Mouse (Mus musculus) testis, postnatal 14 days (tissue): ENCODE measurements around the gene Olig3.

Source experiments
- DNase-seq: peaks from one replicate; pipeline ENCODE4 v3.0.0; 2021; ENCODE audit warnings: low spot score

The Olig3 gene

DNA sequence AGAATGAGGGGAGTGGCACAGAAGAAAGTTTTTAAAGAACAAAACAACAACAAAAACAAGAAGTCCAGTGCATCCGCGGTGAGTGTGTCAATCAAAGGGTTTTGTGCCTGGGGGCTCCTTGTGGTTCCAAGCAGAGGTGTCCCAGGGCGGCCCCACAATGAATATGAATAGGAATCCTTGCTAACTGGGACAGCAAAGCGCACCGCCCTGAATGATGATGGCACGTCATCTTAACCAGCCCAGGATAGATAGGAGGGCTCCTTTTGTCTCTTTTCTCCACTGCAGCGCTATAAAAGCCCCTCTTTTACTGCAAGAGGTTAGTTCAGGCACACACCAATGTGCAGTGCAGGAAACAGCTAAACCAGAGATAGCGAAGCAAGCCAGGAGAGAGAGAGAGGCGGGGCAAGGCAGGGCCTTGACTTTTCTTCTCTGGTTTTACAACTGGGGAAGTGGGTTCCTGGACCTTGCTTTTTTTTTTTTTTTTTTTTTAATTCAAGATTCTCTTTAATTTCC, at the start of gene Olig3:
Gene Olig3, plus strand, starts transcription at position 463 of the 513 bp plus-strand sequence.
- no peak for DNase-seq

DNA sequence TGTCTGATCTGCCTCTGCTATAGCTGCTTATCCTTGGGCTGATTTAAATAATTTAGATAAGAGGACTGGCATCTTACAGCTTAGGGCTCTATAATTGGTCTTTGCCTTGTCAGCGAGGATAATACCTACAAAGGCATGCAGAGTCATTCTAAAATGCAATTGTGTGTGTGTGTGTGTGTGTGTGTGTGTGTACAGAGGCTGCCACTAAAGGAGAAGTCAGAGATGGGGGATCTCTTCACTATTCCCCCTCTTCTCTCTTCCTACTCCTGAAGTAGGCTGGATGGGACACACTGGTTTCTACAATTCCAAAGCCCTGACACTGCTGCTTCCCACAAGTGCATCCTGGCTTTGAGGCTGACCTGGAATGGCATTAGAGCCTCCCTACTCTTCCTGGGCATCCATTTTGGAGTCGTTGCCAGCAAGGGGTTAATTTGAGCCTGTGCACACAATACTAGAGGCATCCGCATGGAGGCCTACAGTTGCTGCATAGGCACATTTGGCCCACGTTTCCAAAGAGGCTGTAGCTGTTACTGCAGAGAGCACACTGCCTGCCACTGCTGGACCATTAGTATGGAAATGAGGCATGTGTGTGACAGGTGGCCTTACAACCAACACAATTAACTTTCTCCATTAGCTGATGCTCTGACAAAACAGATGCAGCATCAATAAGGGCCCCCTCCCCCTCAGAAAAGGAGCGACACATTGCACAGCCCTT, 46.5 kb upstream of the Olig3 start:
- DNase-seq: no peak

DNA sequence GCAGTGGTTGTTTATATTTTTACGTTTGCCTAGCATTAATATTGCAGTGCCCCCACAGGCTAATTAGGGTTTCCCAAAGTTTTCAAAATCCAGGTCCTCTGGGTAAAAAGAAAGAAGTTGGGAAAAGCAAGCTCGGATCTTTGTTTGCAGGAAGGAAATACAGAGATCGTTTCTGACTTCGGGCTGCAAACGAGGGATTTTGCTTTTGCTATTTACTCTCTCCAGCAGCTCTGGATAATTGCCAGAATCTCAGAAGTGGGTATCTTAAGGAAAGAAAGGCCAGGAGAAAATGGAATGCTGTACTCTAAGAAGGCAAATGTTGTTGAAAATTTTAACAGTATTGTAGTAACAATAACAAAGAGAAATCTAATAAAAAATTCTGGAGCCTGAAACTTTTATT, 45.9 kb upstream of the Olig3 start:
- no peak for DNase-seq

DNA sequence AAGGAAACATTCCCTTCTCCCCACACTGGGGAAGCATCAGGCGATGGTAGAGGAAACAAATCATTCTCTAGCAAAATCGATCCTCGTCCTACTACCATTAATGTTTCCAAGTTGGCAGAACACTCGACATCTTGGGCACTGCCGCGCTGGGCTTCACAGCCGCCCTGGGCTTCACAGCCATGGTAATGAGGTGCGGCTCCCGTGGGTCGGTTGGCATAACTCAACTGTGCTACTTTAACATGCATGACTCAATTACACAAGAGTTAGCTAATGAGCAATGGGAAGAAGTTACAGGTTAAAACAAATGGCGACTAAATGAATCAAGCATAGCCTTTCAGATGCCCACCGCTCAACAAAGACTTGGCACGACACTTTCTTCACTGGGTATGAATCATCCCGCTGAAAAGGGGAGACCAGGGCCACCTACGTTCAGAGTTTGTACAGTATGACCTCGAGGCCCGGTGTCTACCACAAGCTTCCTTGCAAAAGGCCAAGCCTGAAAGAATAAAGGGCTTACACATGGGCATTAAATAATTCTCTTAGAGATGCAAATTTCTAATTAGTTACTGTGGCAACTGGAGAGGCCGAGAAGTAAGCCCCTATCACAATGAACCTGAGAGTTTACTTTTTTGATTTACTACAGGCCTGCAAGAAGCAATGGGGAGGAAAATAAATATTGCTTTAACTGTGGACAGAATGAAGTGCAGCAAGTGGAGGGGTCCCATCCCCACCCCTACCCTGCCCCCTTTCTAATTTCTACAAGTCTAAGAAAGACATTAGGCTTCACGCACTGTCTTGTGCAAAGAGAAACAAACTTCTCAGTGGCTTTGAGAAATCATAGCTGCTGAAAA, 38.1 kb upstream of the Olig3 start:
- DNase-seq: no peak

DNA sequence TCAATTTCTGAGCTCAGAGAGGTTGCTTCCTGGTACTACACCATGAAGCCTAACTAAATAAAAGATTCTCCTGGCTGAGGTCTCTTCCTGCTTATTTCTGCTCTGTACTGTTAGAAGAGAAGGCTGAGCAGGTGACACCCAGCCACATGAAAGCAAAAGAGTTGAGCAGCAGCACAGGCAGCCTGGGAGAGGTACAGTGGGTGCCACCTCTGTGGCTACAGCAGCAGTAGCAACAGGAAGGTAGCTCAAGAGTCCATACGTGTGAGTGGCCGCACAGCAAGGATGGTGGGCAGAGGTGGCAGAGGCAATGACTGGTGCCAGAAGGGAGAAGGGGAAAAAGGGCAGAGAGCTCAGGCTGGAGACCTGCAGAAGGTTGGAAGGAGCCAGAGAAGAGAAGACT, 34.6 kb upstream of the Olig3 start:
- no peak for DNase-seq

DNA sequence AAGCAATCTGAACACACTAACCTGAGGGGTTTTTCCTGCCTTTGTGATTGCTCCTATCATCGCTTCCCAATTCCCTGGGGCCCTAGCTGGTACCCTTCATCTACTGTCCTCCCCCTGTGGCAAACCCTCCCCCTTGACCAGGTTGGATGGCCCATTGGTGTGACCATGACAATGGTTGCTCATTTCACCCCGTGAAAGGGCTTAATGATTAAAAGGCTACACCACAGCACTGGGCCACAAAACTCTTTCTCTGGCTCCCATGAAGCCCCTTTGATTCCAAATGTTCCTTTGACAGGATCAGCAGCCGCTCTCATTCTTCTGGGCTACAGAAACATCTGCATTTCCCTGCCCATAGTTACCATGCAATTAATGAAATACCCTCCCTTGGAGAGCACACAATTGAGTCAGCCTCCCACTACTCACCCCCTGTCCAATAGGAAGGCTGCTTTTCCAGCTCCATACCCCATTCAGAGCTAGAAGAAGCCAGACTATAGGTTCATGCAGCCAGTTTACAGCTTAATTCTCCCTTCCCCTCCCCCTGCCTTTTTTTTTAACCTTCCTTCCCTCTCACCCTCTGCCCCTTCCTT, 27.0 kb upstream of the Olig3 start:
- DNase-seq: no peak

DNA sequence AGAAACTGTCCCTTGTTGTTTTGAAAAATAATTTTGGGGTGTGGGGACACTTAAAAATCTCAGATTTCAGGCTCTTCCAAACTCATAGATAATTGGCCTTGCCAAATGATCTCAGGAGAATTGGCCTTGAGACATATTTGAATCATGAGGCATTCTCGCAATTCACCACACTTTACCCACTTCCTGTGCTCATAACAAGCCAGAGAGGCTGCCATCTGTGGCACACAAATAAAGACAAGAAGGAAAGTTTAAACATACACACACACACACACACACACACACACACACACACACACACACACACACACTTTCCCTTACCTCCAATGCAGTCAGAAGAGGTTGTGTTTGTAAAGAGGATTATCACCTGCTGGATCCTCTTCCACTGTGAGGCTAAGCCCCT, 22.9 kb upstream of the Olig3 start:
- DNase-seq: no peak

DNA sequence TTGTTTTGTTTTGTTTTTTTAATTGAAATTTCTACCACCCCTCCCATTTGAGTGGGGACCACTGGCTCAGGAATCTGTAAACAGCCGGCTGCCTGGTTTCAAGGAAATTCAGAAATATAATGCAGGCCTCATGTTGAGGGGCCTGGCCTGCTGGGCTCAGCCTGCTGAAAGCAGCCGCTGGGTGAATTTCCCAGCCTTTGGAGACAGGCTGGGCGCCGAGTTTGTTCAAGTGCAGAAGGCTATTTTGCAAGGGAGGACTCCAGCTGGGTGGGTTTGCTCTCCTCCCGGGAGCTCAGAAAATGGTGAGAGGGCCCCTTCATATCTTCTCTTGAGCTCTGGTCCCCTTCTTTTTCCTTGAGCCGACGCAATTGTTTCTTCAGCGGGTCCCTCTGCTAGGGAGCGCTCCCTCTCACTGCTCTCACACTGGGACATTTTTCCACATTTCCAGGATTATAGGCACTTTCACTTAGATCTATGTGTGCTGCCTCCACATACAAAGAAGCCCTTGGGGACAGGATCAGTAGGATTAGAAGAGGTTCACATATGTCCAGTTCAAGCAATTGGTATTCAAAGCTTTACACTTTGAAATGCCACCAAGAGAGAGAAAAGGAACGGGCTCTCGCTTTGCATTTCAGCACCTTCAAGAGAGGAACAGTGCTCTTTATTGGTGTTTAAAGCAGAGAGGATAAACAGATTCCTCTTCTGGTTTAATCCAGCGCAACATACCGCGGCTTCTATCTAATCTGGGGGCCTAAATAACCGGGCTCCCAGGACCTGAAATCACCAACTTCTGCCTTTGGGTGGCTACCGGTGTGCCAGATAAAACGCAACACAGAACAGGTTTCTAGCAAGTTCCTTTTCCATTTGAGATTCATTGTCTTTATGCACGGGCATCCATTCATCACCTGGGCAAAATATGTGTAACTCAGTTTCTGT, 17.4 kb upstream of the Olig3 start:
- DNase-seq: no peak

DNA sequence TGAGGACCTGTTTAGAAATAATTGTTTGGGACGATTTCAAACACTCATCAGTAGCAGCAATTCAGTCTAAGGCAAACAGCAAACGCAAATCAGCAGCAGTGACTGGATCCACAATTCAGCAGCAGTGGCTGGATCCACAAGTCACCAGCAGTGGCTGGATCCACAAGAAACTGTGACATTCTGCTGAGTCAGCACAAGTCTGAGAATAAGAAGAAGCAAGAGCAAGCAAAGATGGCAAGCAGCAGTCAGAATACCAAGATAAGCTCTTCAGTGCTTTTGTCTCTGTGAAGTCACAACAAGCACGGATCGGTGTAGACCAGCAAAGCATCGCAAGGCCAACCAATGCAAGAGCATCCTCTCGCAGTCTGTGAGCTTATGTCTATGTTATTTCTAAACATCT, 12.3 kb upstream of the Olig3 start:
- no peak for DNase-seq

DNA sequence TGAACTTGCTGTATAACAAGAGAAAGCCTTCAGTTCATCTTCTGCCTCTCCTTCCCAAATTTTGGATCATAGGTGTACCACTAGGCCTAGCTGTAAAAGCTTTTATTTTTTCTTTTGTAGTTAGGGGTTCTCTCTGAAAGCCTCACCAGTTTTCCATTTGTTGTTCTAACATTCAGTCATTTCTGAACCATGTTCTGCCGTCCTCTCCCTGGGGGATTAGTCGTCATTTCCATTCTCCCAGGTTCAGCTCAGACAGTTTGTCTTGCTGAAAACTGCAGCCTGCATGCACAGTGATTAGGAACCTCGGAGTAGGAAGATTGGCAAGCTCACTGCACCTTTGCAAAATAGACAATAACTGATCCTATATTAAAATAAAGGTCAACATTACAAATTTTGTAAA, 7.0 kb upstream of the Olig3 start:
- no peak for DNase-seq

DNA sequence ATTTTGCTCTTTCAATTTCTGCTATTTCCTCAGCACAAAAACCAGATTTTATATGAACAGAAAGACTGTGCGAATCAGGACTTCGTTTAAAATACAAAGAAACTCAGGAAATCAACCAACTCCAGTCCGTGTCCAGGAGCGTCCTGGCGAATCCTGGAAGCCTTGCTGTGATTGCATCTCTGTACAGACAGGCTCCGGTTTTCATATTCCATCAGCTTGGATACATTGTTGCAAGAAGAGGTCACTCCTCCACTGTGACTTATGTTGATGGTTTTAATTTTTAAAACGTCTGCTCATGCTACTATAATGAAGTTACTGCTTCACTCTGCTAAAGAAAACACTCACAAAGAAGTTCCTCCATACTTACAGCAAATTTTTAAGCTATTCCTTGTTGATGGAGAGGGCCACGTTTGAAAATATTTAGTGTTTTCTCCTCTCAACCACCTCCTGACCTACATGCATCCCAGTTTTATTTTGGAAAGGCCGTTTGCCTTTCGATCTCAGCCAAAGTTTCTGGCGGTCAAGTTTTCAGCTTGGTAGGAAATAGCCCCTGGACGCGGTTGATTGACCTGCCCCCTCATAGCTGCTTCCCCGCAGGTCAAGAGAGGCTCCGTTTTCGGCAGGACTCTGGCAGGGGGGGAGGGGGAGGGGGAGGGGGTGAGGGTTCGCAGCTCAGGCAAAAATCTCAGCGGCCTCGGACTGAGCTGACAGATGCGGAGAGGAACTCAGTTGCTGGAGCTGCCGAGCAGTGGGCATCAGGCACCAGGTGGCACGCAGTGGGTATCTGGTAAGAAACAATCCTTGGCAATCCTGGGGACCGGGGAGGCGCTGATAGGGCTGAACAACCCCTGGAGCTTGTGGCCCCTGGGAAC, 4.1 kb upstream of the Olig3 start:
- DNase-seq: no peak

DNA sequence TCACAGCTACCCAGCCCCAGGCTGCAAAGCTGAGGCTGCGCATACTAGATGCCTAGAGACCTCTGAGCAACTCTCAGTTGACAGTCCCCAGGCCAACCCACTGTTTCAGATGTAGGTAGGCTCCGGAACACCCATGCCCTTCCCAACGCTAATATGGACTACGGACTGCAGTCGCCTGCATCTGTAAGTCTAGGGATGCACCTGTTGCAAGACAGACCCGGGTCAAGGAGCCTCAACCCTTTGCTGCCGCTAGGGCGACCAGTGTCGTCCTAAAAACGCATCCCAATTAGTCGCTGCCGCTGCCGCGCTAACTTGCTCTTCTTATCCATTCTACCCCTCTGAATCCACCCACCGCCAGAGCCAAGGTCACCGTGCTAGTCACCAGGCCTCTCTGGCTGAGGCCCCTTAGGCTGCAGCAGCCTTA, 3.4 kb upstream of the Olig3 start:
- DNase-seq: no peak

DNA sequence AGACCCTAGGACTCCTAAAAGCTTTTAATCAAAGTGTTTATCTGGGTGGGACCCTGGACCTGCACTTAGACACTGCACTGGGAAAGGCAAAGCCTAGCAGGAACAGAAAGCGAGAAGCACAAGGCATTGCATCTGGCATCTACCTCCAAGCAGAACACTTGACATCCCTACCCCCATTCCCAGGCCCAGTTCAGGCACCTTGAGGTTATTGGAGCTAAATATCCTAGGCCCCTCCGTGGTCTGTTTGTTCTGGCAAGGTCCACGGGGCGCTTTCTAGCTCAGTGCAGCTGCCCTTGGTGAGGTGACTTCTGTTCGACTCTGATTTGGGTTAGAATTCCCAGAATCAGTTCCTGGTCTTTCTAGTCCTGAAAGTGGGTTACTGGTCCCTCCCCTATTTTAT, 2.7 kb upstream of the Olig3 start:
- no peak for DNase-seq

DNA sequence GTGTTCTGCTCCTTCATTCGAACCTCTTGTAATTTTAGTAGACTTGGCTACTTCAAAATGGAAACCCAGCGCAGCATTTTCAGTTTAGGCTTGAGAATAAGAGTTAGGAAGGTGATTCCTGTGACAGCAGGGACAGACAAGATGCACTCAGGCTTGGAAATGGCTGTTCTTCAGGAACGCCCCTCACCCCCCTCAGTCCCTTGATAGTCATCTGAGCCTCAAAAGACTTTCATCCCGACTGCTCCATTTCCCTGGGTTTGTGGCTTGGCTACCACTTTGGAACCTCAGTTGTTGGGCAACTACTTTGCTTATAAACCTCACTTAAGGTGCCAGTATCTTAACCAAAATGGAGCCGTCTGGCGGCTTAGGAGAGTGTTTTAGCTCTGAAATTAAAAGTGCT, 2.2 kb upstream of the Olig3 start:
- no peak for DNase-seq

DNA sequence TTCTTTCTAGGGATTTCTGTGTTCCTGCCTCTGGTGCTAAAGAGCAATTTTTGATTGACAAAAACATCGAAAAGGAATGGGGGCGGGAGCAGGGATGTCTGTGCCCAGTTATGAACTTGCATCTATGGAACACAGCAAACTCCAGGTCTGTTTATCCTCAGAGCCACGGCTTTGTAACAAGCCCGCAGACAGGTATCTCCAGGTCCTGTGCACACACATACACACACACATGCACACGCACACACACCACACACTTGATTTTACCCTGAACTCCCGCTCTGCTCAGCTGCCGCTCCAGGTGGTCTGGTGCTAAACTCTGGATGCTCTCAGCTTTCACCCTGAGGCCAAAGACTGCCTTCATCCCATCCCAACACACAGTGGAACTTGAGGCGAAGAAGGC, 1.3 kb upstream of the Olig3 start:
- no peak for DNase-seq

DNA sequence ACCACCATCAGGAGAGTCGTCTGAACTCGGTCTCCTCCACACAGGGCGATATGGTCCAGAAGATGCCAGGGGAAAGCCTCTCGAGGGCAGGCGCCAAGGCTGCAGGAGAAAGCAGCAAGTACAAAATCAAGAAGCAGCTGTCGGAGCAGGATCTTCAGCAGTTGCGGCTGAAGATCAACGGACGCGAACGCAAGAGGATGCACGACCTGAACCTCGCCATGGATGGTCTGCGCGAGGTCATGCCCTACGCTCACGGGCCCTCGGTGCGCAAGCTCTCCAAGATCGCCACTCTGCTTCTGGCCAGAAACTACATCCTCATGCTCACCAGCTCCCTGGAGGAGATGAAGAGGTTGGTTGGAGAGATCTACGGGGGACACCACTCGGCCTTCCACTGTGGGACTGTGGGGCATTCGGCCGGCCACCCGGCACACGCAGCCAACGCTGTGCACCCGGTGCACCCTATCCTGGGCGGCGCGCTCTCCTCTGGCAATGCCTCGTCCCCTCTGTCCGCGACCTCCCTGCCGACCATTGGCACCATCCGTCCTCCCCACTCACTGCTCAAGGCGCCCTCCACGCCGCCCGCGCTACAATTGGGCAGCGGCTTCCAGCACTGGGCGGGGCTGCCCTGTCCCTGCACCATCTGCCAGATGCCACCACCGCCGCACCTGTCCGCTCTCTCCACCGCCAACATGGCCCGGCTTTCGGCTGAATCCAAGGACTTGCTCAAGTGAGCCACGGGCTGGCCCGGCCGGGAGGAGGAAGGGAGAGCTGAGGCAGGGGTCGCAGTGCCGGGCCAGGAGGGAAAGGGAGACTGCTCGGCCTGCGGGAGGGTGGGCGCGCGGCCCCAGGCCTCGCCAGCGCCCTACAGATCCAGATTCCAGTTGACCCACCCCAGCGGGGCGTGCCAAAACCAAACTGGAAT, 648 bp downstream of the Olig3 start:
- no peak for DNase-seq

DNA sequence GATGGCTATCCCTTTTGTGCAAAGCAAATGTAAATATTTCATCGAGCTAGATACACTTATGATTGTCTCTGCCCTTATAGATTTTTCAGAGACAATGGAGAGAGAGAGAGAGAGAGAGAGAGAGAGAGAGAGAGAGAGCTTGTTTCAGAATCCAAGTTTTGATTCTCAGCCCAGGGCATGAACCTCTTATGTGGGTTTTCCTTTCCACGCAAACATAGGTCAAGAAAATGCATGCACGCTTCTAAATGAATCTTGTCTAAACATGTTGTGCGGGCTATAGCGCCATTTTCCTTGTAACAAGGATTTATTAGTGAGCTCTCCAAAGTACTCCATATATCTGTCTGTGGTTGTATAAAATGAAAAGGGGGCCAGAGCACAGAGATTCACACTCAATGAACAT, 1.5 kb downstream of the Olig3 start:
- DNase-seq: no peak

DNA sequence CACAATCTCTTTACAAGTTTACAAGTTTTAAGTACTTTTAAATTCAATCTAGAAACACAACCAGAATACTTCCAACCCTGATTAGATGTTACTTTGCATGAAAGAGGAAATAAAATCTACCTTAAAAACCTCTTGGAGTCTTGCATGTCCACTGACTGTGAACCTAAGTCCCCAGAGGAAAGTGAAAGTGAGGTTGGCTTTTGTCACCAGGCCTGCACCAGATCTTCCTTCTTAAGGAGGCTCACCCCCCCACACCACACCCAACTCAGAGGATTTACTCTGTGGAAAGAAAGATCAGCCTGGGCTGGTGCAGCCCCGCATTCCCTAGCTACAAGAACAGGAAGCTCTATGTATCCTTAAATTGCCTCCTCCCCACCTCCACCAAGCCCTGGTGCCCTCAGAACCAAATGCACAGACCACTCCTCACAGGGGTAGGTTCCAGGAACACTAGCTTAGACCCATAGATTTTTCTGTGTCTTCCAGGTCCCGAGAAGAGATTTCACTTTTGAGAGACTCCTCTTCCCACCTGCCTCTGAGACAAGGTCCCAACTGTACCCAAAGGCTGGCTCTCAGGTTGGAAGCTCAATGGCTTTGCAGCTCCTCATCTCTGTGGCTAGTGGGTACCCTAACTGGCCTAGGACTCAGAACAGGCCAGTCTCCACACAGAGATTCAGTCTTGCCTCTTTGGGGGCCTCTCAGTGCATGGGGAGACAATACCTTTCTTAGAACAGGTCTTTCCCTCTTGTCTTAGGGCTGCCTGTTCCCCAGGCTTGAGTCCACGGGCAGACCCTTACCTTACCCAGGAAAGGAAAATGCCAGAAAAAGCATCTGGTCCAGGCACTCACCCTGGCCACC, 4.3 kb downstream of the Olig3 start:
- no peak for DNase-seq
